Mouse (Mus musculus) forebrain, embryonic 12.5 days (tissue): ENCODE measurements around the gene Btg3. TPM values are rescaled to one million over a fixed set of nuclear protein-coding genes. Genes with fewer than 3 reads are reported as not detected.

Source experiments
- ATAC-seq: fragments of 200-750 bp; cut with Nextera tagmentation; 2 replicates; pipeline ENCODE4 v1.8.0; 2017; ENCODE audit warnings: moderate TSS enrichment; ENCODE audit not compliant: low FRiP score
- H3K27ac ChIP-seq: fragments of 300-500 bp; sonication (generic); 2 replicates; pipeline ENCODE4 v1.5.1; 2016; ENCODE audit warnings: mild to moderate bottlenecking
- H3K27me3 ChIP-seq: fragments of 300-500 bp; sonication (generic); 2 replicates; pipeline ENCODE4 v1.6.1; 2016; ENCODE audit warnings: mild to moderate bottlenecking
- H3K36me3 ChIP-seq: fragments of 300-500 bp; sonication (generic); replicated peaks from 2 replicates; pipeline ENCODE4 v1.6.1; 2016; ENCODE audit warnings: mild to moderate bottlenecking
- H3K4me1 ChIP-seq: fragments of 300-500 bp; sonication (generic); 2 replicates; pipeline ENCODE4 v1.6.1; 2016
- H3K4me2 ChIP-seq: fragments of 300-500 bp; sonication (generic); 2 replicates; pipeline ENCODE4 v1.6.1; 2016; ENCODE audit warnings: mild to moderate bottlenecking, moderate library complexity
- H3K4me3 ChIP-seq: fragments of 300-500 bp; sonication (generic); replicated peaks from 2 replicates; pipeline ENCODE4 v1.5.1; 2016; ENCODE audit warnings: mild to moderate bottlenecking
- H3K9ac ChIP-seq: fragments of 300-500 bp; sonication (generic); 2 replicates; pipeline ENCODE4 v1.6.1; 2016; ENCODE audit warnings: mild to moderate bottlenecking
- H3K9me3 ChIP-seq: fragments of 300-500 bp; sonication (generic); 2 replicates; pipeline ENCODE4 v1.6.1; 2016
- WGBS: fragments of 180-500 bp; shearing (Covaris S2); methylation state at CpG from one replicate; pipeline ENCODE4 v1.1.7; 2016; 5-methylcytosine and 5-hydroxymethylcytosine counted together
- polyA plus RNA-seq: library from polyadenylated mRNA; unstranded; fragments of >200 nt; fragmentation: Nextera tagmentation; extraction: Ambion mirVana; gene quantifications from 2 replicates; pipeline ENCODE4 v1.2.1, GENCODE M21; 2016

Btg3 gene
- polyA plus RNA-seq, 1 experiment from 2014 or later, result 46.1 TPM

- H3K9me3 ChIP-seq, result no peaks in the 10 kb centered on the region
- ATAC-seq, result no peak
- H3K4me1 ChIP-seq, result no peaks in the 10 kb centered on the region
- H3K4me3 ChIP-seq, result no peak overlapping the region
- no peak overlapping the region for H3K9ac ChIP-seq
- 73% methylated on average over 5 of the region's 5 CpGs for WGBS
- H3K27me3 ChIP-seq, result no peaks in the 10 kb centered on the region
- no peak overlapping the region for H3K4me2 ChIP-seq
- H3K36me3 ChIP-seq, result no peaks in the 10 kb centered on the region
- no peak overlapping the region for H3K27ac ChIP-seq
Observed at GRCm38 (mm10) chr16:78283231-78283630, 93.8 kb downstream of the Btg3 start.

Other genes with a start within 250 kb of the Btg3 start
- gene Cxadr, start 75.7 kb downstream of the Btg3 start, polyA plus RNA-seq, result 108 and 120 TPM in 2 replicates
- gene D16Ertd472e, start 199.5 kb upstream of the Btg3 start, polyA plus RNA-seq, result 16.4 and 17.7 TPM in 2 replicates